Mouse (Mus musculus) fat pad, adult 2 months (tissue): ENCODE results near the gene Wwc2.
A peak's percentile ranks its signal among the peaks of the same experiment; 100 is the strongest.

Source experiments
- DNase-seq: peaks from one replicate; pipeline ENCODE4 v3.0.0-alpha.2; 2011; ENCODE audit warnings: low read depth, low spot score; ENCODE audit errors: extremely low read depth

Gene Wwc2

DNA sequence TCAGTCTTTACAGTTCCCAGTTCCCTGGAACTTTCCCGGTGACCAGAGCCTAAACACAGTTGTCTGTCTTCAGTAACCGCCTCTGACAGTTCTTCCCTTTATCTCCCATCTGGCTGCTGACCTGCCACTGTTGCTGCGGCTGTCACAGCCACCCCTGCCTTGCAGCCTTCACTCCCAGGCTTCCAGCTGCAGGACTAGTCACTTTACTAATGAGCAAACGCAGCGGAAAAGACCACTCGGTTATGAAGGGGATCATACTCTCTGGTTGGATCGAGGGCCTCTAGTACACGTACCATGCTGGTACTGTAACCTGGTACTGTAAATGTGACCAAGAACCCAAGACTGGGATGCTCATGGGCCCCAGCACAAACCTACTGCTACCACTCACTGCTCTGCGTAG lies 83.7 kb downstream of the Wwc2 start:
- DNase-seq, result no peak

DNA sequence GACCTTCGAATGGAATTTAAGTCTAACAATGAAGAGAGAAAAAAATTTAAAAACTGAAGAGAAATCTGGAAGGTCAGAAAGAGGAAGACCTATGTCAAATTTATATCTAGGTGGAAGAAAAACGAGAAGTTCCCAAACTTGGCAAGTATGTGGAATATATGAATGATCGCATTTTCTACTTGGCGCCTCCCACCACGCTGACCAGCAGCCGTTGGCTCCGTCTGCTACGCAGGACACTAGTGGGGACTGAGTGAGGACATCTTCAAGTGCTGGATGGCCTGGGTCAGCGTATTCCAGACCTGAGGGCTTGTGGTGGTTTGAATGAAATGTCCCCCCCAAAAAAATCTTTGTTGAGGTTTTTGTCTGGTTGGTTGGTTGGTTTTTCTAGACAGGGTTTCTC lies 84.6 kb downstream of the Wwc2 start:
- no peak for DNase-seq

DNA sequence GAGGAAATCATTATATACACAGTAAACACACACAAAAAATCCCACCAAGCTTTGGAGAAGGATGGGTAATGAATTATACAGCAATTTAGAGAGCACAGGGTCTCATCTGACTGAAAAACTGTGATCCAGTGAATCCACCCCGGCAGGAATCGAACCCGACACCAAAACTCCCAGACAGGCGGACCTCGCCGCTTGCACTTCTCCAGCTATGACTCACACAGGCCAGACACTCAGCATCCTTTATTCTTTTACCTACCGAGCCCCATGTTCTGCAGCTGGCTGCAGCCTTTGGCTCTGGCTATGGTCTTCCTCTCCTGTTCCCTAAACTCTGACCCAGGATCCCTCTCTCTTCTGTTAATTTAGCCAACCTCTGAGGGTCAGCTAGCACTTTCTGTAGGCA lies 85.5 kb downstream of the Wwc2 start:
- no peak for DNase-seq

DNA sequence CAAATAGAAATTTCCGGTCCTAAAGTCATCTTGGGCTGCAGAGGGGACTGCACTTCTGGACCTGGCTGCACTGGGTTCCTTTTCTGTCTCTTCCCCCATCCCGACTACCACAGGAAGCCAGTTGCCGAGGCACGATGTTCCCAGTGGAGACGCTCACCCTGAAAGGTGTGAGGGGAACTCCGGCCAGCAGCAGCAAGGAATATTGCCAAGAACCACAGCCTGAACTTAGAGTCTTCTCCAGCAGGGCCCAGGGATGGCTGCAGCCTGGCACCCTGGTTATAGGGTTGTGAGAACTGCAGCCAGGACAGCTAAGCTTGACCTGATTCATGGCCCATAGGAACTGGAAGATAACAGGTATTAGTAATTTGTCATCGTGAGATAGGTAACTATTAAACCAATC lies 86.7 kb downstream of the Wwc2 start:
- DNase-seq, result no peak

DNA sequence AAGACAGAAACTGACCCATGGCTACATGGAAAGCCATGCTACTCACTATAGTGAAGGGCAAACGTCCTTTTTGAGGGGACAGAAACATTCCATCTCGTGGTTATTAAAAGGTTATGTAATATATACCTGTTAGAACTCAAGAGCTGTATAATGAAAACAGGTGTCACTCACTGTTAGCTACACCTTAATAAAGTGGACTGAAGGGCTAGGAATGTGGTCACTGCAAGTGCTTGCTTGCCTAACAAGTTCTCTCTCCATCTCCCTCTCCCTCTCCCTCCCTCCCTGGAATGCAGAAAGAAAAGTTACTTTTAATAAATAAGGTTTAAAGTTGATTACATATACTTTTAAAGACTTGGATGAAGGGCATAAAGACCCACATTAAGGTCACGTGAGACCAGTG lies 88.0 kb downstream of the Wwc2 start:
- DNase-seq, result no peak

DNA sequence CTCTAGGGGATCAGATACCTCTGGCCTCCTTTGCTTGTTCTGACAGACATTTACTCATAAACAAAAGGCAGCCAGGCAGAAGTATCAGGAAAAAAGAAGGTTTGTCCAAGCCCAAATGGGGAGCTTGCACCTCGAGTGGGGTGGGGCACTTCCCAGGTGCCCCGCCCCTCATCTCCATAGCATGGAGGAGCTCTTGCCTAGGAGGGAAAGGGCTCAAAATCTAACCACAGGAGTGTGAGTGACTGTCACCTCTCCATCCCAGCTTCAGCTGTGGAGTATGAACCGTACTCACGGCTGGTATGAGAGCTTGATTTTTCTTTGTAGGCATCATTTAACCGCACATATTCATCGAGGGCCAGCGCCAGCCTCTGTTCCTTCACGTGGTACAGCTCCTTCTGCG lies 90.4 kb downstream of the Wwc2 start:
- DNase-seq, result no peak

DNA sequence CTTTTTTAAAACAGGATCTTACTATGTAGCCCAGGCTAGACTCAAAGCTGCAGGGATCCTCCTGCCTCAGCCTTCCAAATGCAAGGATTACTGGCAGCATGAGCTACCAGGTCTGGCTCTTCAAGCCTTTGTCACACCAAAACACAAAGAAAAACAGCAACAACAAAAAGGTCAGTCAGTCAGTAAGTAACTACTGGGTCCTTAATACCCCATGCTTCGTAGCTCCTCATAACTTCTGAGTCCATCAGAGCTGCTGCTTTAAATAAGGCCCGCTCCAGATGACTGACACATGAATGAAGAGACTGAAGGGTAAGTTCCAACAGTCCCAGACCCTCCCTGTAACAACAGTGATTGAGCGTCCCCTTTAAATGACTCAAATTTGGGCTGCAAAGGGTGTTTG lies 90.8 kb downstream of the Wwc2 start:
- no peak for DNase-seq

DNA sequence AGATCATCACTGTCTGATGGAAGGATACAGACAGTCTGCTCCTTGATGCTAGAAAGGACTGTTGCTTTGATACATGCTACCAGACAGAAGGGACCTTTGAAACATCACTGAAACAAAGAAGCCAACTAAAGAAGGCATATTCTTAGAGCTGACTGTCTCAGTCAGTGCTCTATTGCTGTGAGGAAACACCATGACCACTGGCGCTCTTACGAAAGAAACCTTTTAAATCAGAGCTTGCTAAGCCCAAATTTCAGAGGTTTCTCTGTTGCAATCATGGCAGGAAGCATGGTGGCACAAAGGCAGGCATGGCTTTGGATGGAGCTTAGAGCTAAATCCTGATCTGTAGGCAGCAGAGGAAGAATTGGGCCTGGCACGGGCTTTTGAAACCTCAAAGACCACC lies 98.3 kb downstream of the Wwc2 start:
- DNase-seq, result peak; percentile 23

DNA sequence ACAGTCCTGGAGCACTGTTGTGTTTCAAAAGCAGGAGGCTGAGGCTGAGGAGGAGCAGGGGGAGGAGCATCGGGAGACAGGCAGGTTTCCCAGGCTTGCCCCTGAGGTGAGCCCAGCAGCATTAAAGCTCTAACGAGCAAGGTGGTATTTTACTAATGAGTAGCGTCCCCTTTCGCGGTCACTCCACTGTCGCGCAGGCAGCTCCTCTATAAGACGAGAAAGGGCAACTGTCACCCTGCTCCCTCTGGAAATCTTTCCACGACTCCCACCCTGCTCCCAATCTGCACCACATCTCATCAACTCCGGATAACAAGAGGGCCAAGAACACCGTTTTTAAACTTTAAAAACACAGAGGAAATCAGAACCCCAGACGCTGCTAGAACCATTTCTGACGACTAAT lies 99.1 kb downstream of the Wwc2 start:
- no peak for DNase-seq

DNA sequence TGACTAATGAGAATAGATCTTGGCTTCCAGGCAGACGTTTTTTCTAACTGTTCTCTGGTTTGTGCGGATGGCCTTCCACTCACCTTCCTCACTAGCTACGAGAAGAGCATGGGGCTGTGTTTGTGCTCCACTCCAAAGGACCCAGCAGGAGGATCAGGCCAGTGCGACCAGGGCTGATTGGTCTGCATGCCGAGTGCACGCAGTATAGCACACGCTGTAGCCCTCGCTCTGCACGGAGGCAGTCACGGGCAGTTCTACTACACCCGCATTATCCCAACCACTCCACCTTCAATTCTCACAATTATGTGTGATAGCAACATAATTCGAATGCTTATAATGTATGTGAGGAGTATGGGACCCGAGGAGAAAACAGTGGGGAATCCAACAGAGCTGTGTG lies 99.9 kb downstream of the Wwc2 start:
- DNase-seq, result no peak

DNA sequence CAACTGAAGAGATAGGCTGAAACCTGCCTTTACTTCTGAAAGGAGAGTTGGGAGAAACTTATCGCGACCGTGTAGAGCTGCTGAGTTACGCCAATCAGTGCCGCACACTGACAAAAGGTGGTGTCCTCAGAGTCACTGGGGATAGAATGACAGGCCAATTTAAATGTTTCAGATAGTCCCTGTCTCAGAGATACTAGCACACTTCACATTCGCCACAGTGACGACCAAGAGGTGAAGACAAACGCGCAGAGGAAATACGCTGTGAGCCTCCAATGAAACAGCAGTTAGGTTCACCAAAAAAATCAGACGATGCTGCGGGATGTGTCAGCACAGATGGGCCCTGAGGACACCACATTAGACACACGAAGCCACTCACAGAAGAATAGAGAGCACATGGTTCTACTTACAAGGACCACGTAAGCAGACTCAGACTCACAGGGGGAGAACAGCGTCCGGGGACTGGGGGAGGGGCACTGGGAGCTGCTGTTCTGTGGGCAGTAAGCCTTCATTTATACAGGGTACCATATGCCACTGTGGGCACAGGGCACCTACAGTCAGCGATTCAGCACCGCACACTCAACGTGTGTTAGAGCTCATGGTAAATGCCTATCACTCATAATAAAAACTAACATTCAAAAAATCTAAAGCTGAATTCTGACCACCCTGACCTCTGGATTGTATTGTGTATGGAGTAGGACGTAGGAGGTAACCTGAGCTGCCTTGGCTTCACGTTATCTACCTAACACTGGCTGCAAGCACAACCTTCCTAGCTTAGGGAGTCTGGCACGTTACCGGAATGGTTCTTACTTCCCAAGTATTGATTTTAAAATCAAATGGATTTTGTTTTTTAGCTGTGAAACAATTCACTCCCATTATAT lies 100.5 kb downstream of the Wwc2 start:
- no peak for DNase-seq

DNA sequence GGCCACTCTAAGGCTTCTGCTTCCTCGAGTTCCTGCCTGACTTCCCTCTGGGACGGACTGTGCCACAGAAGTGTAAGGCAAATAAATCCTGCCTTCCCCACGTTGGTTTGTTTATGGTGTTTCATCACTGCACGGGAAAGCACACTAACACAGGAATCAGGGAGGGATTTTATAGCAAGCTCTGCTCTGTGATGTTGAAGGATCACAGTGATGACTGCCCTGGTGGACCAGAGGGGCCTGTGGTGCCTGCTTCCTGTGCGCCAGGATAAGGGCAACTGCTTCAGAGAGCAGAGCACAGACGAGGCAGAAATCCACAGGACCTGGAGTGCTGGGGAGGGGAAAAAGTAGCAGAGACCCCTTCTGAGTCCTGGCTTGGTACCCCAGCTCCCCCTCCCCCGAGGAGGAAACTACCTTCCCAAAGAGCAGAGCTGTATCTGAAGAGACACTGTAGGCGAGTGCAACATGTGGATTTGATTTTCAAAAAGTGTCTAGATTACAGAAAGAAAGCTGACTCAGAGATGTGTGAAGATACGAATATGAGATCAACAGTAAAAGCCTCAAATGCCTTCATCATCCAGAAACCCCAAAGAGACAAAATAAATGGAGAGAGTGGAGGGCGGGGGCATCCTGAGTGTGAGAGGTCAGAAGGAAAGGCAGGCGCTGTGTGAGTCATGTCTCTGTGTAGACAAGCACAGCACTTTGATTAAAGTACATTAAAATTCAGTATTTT lies 101.7 kb downstream of the Wwc2 start:
- no peak for DNase-seq

DNA sequence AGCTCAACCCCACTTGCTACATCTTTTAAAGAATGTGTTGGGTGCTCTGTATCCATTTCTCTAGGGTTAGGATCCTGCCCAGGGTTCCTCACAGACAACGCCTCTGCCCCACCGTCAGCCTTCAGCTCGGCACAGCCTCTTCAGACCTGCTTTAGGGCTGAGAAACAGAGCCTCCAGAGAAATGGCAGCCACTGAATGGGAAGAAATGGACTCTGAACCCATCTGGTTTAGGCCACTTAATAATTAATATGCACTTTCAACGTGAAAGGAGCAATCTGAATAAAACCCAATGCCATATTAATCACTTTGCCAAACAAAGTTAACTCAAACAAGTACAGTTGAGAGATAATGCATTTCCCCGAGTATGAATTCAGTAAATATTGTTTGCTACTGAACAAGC lies 106.4 kb downstream of the Wwc2 start:
- DNase-seq, result no peak

DNA sequence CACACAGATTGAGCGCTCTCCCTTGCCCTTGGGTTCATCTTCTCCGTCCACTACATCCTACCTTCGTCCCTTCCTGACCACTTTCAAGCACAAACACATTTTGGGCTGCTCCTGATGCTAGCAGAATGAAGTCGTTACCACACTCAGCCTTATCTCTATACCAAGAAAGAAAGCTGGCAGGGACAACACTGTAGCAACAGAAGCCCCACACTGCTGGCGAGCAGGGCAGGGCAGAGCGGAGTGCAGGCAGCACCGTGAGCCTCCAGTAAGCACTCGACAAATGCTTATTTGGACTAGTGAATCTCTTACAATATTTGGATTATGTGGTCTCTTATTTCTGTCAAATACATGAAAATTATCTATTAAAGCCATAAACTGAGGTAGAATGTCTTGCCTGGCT lies 107.0 kb downstream of the Wwc2 start:
- DNase-seq, result no peak

DNA sequence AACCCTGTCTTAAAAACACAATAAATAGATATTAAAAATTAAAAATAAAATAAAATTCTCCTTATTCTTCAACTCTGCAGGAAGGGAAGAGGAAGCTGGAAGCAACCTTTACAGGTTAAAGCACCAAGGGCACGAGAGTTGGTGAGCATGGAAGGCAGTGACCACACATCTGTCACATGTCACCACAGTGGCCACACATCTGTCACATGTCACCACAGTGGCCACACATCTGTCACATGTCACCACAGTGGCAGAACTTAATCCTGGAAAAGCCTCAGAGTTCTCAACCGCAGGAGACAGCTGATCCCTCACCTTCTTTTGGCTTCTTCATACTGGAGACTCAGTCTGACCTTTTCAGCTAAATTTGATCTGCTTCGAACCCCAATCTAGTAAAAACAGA lies 112.2 kb downstream of the Wwc2 start:
- no peak for DNase-seq

DNA sequence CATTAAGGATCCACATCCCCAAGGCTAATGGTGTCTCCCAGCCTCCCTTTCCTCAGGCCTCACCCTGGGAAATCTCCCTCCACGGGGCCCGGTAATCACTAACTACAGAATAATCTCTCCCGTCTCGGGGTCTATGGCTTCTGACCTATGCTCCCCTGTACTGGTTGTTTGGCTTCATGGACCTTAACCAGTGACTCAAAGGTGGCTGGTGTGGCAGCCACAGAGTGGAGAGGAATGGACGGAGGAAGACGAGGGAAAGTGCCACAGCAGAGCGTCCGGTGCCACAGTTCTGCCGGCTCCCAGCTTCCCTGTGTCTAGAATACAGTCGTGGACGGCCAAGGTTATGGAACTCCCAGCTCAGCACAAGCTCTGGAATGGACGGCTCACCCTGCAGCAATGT lies 114.9 kb downstream of the Wwc2 start:
- DNase-seq, result no peak

DNA sequence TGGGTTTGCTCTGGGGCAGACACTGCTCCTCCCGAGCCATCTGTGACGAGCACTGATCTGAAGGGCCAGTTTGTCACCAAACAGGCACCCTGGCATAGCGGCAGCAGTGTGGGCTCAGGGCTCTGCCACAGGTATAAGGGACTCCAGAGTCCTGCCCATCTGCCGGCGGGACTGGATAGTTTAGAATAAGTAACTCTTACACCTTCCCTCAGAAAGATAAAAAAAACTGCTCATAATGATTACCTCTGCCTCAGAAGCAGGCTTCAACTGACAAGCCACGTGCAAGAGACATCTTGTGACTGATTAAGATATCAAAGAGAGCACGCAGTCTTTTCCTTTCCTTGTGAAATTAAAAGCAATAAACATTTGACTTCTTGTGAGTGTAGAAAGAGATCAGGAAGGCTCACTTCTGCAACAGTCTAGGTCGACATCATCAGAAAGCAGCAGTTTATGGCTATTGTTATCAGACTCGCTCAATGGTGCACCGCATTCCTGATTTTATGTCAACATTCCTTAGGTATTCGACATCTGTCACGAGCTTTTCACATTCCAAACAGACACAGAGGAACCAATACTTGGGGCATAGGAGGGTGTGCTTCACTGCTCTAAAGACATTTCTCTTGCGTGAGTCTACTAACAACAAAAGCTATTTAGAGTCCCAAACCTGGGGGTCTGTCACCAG lies 116.1 kb downstream of the Wwc2 start:
- DNase-seq, result no peak

DNA sequence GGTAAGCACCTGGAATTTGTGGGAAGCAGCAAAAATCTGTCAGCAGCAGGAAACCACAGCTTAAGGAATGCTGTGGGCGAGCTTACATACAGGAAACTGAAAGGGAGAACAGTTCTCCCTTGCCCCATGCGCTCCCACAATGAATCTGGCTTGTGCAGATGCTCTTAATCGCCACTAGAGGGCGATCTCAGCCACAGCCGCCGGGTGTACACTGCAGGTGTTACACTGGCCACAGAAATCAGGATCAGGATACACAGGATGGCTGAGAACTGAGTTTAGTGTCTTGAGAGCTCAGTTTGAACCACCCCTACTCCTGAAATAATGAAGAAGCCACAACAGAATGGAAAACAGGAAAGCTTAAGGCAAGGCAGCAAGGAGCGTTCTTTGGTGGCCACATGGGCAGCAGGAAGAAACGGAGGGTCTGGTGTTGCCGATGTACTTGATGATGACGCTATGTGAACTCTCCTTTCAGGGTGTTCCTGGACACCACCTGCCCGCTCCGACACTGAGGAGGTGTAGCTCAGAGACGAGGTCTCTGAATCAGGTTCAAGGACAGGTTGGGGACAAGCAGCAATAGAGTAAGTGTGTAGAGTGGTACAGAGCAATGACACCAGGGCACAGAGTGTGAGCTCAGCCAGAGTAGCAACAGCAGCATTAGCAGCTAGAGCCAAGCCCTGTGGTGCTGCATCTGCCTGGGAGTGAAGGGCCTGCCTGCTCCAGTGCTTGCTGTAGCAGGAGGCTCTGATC lies 118.2 kb downstream of the Wwc2 start:
- DNase-seq, result no peak

DNA sequence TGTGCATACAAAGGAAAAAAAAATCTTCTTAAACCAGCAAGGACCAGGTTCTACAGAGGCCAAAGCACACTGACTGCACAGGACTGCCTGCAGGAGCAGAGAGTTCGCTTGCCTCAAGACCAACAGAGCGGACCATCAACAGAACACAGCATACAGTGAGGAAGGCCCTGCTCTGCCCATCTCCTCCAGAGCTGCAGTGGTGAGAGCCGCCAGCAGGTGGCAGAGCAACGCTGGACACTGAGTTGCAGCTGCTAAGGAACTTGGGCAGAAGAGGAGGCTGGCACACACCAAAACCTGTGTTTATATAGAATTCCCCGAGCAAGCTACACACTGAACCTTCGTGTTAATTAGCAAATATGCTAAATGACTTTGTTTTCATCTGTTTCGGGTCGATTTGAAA lies 123.7 kb downstream of the Wwc2 start:
- DNase-seq, result no peak

DNA sequence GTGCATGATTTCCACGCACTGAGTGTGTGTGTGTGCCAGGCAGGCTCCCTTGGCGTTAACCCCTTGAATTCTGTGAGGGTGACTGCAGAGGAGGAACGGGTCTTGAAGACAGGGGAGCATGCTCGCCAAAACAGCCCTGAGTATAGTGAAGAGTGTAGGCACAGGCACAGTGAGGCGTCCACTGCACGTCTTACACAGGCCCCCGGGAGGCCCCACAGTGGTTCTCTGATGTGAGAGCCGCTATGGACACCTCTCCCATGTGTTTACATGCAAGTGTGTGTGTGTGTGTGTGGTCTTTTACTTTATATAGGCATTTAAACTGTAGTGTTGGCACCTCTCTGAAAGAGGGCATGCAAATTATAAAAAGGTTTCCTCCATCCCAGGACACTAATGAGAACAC lies 124.2 kb downstream of the Wwc2 start:
- no peak for DNase-seq

DNA sequence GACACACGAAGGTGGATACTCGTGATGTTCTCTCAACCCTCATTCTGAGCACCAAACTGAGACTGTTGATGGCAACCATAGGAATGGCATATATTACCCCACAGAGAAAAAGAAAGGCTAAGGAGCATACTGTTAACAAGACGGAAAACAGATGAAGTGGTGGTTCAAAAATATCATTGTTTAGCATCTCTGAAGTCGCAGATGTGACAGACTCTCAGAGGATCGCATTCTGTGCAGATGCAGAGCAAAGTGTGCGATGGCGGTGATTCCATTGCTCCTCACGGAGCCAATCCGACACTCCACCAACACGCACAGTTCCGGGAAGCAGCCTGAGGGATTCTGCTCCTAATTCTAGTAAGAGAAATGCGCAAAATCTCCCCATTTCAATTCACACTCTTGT lies 131.5 kb downstream of the Wwc2 start:
- DNase-seq, result no peak
